Comparison of ENCODE assay signal across 26 mouse cellular contexts in the genomic region with DNA sequence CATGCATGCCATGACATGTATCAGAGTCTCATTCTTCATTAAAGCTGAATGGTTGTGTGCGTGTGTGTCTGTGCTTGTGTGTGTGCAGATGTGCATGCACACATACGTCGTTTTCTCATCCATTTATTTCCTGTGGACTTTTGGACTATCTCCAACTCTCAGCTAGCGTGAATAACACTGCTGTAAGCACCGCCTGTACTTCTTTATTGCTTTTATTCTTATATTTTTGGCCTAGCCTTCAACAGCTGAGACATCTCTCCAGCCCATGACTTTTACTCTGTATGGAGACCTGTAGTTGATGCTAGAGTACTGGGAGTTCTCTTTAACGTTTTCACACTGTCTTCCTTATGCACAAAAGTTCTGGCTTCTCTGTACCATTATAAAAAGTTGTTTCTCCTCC.
A peak's percentile ranks its signal among the peaks of the same experiment; 100 is the strongest.
DNase-seq lines count a peak whose midpoint lies in the region; ATAC-seq and TF ChIP-seq lines count a peak whose summit lies in the region.
"Had no signal": no experiment of that assay in that cellular context is flagged by ENCODE, and none has a peak within 500 bp of the region (broad histone marks: within the 10 kb centered on the region; RNA-seq: fewer than 3 reads in every experiment).

No protein-coding gene starts in this region.

- no peaks in the 10 kb centered on the region for H3K36me3 ChIP-seq in forebrain, embryonic 14.5 days (ENCODE audit: control insufficient read depth, insufficient read depth, low read length)
- no peaks in the 10 kb centered on the region for H3K36me3 ChIP-seq in forebrain, embryonic 11.5 days (ENCODE audit: control insufficient read depth, insufficient read depth, low read length)
- no peaks in the 10 kb centered on the region for H3K36me3 ChIP-seq in heart, embryonic 14.5 days (ENCODE audit: control insufficient read depth, insufficient read depth, low read length)
- H3K36me3 ChIP-seq in kidney, embryonic 15.5 days, result no peaks in the 10 kb centered on the region
- H3K36me3 ChIP-seq in midbrain, postnatal 0 days (ENCODE audit: insufficient read depth, low read length), result no peaks in the 10 kb centered on the region
- no peaks in the 10 kb centered on the region for H3K36me3 ChIP-seq in midbrain, embryonic 11.5 days (ENCODE audit: control insufficient read depth, insufficient read depth, low read length)
- H3K36me3 ChIP-seq: forebrain, embryonic 12.5 days; limb, embryonic 10.5 days; limb, embryonic 15.5 days; liver, embryonic 13.5 days; midbrain, embryonic 12.5 days; neural tube, embryonic 13.5 days had no signal

- DNase-seq in forebrain, embryonic 14.5 days (ENCODE audit: low spot score), result peak; percentile 11
- DNase-seq in forebrain, embryonic 11.5 days (ENCODE audit: low spot score), result no peak
- DNase-seq in heart, adult 11 months, result no peak
- DNase-seq in kidney, postnatal 36 days, result no peak
- peak; percentile 10 for DNase-seq in midbrain, postnatal 0 days (ENCODE audit: low spot score)
- no peak for DNase-seq in midbrain, embryonic 11.5 days (ENCODE audit: low spot score, missing footprints)
- DNase-seq: adrenal gland, adult 2 months; adrenal gland, postnatal 36 days; cerebellum, adult 2 months; cerebellum, postnatal 14 days; kidney, postnatal 4 days; liver, embryonic 13.5 days; lung, adult 2 months; right cerebral cortex, postnatal 4 days; thymus, postnatal 4 days had no signal

- no peak for ATAC-seq in forebrain, embryonic 14.5 days
- no peak for ATAC-seq in forebrain, embryonic 11.5 days (replicated peaks; ENCODE audit: low FRiP score)
- no peak for ATAC-seq in heart, embryonic 14.5 days (ENCODE audit: insufficient number of reproducible peaks, insufficient read depth, low FRiP score, low read depth)
- ATAC-seq in kidney, embryonic 15.5 days (replicated peaks; ENCODE audit: low FRiP score), result 0 out of 2 replicates have a peak, but pooled peaks have one; percentile 52
- ATAC-seq in midbrain, postnatal 0 days (ENCODE audit: low FRiP score), result no peak
- no peak for ATAC-seq in midbrain, embryonic 11.5 days (ENCODE audit: low FRiP score)
- ATAC-seq: activated CD4-positive, CD25-positive, alpha-beta regulatory T cell, adult 4 months; hindbrain, embryonic 16.5 days had no signal

- no peaks in the 10 kb centered on the region for H3K27me3 ChIP-seq in forebrain, embryonic 14.5 days (replicated peaks; ENCODE audit: control insufficient read depth, insufficient read depth, low read length)
- no peaks in the 10 kb centered on the region for H3K27me3 ChIP-seq in forebrain, embryonic 11.5 days (ENCODE audit: control insufficient read depth, insufficient read depth, low read length)
- H3K27me3 ChIP-seq in heart, embryonic 14.5 days (ENCODE audit: control insufficient read depth, insufficient read depth, low read length), result no peaks in the 10 kb centered on the region
- H3K27me3 ChIP-seq in kidney, embryonic 15.5 days, result no peaks in the 10 kb centered on the region
- H3K27me3 ChIP-seq in midbrain, postnatal 0 days (ENCODE audit: insufficient read depth, low read length), result no peaks in the 10 kb centered on the region
- no peaks in the 10 kb centered on the region for H3K27me3 ChIP-seq in midbrain, embryonic 11.5 days (ENCODE audit: control insufficient read depth, insufficient read depth, low read length)
- H3K27me3 ChIP-seq: CH12.LX; forebrain, embryonic 12.5 days; limb, embryonic 15.5 days; liver, embryonic 13.5 days; midbrain, embryonic 12.5 days; neural tube, embryonic 13.5 days had no signal

- H3K4me3 ChIP-seq in forebrain, embryonic 14.5 days (ENCODE audit: low read depth, low read length), result no peak overlapping the region
- H3K4me3 ChIP-seq in forebrain, embryonic 11.5 days (ENCODE audit: low read depth, low read length), result no peak overlapping the region
- no peak overlapping the region for H3K4me3 ChIP-seq in heart, embryonic 14.5 days (ENCODE audit: control insufficient read depth in 1 of 2, insufficient read depth in 1 of 2, low read depth in 1 of 2, low read length in 2 of 2)
- no peak overlapping the region for H3K4me3 ChIP-seq in kidney, embryonic 15.5 days (replicated peaks)
- no peak overlapping the region for H3K4me3 ChIP-seq in midbrain, postnatal 0 days (ENCODE audit: low read depth, low read length)
- no peak overlapping the region for H3K4me3 ChIP-seq in midbrain, embryonic 11.5 days (ENCODE audit: low read depth, low read length)
- H3K4me3 ChIP-seq: erythroblast, embryonic 14.5 days; forebrain, embryonic 12.5 days; limb, embryonic 10.5 days; limb, embryonic 15.5 days; liver, embryonic 13.5 days; midbrain, embryonic 12.5 days; neural tube, embryonic 13.5 days had no signal

- 52% methylated on average over 6 of the region's 6 CpGs for WGBS in forebrain, embryonic 14.5 days
- WGBS in forebrain, embryonic 11.5 days, result 82% methylated on average over 6 of the region's 6 CpGs
- WGBS in heart, embryonic 14.5 days, result 51% methylated on average over 6 of the region's 6 CpGs
- WGBS in kidney, embryonic 15.5 days, result 53% methylated on average over 6 of the region's 6 CpGs
- 86% methylated on average over 6 of the region's 6 CpGs for WGBS in midbrain, postnatal 0 days
- WGBS in midbrain, embryonic 11.5 days, result 84% methylated on average over 6 of the region's 6 CpGs

- no peak overlapping the region for H3K9ac ChIP-seq in forebrain, embryonic 14.5 days (ENCODE audit: low read length)
- no peak overlapping the region for H3K9ac ChIP-seq in forebrain, embryonic 11.5 days (ENCODE audit: low read length)
- H3K9ac ChIP-seq in heart, embryonic 14.5 days (ENCODE audit: low read length), result no peak overlapping the region
- H3K9ac ChIP-seq in kidney, embryonic 15.5 days, result no peak overlapping the region
- H3K9ac ChIP-seq in midbrain, postnatal 0 days (replicated peaks; ENCODE audit: low read length, poor library complexity, severe bottlenecking), result no peak overlapping the region
- no peak overlapping the region for H3K9ac ChIP-seq in midbrain, embryonic 11.5 days (ENCODE audit: low read length)
- H3K9ac ChIP-seq: forebrain, embryonic 12.5 days; limb, embryonic 15.5 days; liver, embryonic 13.5 days; midbrain, embryonic 12.5 days; neural tube, embryonic 13.5 days had no signal

- no peak overlapping the region for H3K4me2 ChIP-seq in forebrain, embryonic 14.5 days (ENCODE audit: low read length)
- no peak overlapping the region for H3K4me2 ChIP-seq in forebrain, embryonic 11.5 days (ENCODE audit: low read depth, low read length, severe bottlenecking)
- H3K4me2 ChIP-seq in heart, embryonic 14.5 days (ENCODE audit: low read length), result peak overlapping the region; percentile 38; the same call in 1 of the 2 replicates
- H3K4me2 ChIP-seq in kidney, embryonic 15.5 days, result no peak overlapping the region
- H3K4me2 ChIP-seq in midbrain, postnatal 0 days (ENCODE audit: low read depth, low read length, poor library complexity, severe bottlenecking), result no peak overlapping the region
- H3K4me2 ChIP-seq in midbrain, embryonic 11.5 days, result no peak overlapping the region
- H3K4me2 ChIP-seq: forebrain, embryonic 12.5 days; limb, embryonic 15.5 days; liver, embryonic 13.5 days; midbrain, embryonic 12.5 days; neural tube, embryonic 13.5 days had no signal

- no peak overlapping the region for H3K27ac ChIP-seq in forebrain, embryonic 14.5 days (ENCODE audit: low read depth, low read length)
- no peak overlapping the region for H3K27ac ChIP-seq in forebrain, embryonic 11.5 days (ENCODE audit: low read depth, low read length)
- peak overlapping the region; percentile 66 to 72 for H3K27ac ChIP-seq in heart, embryonic 14.5 days (replicated peaks in 1 of 2; ENCODE audit: control insufficient read depth in 1 of 2, insufficient read depth in 1 of 2, low read depth in 2 of 2, low read length in 2 of 2)
- H3K27ac ChIP-seq in kidney, embryonic 15.5 days, result no peak overlapping the region
- H3K27ac ChIP-seq in midbrain, postnatal 0 days (ENCODE audit: low read depth, low read length), result no peak overlapping the region
- H3K27ac ChIP-seq in midbrain, embryonic 11.5 days (ENCODE audit: low read depth, low read length), result no peak overlapping the region
- H3K27ac ChIP-seq: forebrain, embryonic 12.5 days; limb, embryonic 10.5 days; limb, embryonic 15.5 days; liver, embryonic 13.5 days; midbrain, embryonic 12.5 days; neural tube, embryonic 13.5 days had no signal

- no peaks in the 10 kb centered on the region for H3K9me3 ChIP-seq in forebrain, embryonic 14.5 days (replicated peaks; ENCODE audit: control insufficient read depth, low read length)
- no peaks in the 10 kb centered on the region for H3K9me3 ChIP-seq in forebrain, embryonic 11.5 days (ENCODE audit: control insufficient read depth, low read length)
- no peaks in the 10 kb centered on the region for H3K9me3 ChIP-seq in heart, embryonic 14.5 days (ENCODE audit: control insufficient read depth, low read length)
- H3K9me3 ChIP-seq in kidney, embryonic 15.5 days (replicated peaks), result no peaks in the 10 kb centered on the region
- H3K9me3 ChIP-seq in midbrain, postnatal 0 days (ENCODE audit: low read length), result no peaks in the 10 kb centered on the region
- H3K9me3 ChIP-seq in midbrain, embryonic 11.5 days (ENCODE audit: control insufficient read depth, low read length), result no peaks in the 10 kb centered on the region
- H3K9me3 ChIP-seq: forebrain, embryonic 12.5 days; limb, embryonic 10.5 days; limb, embryonic 15.5 days; liver, embryonic 13.5 days; midbrain, embryonic 12.5 days; neural tube, embryonic 13.5 days had no signal

- no peak for TF ChIP-seq CTCF in midbrain, postnatal 0 days (IDR thresholded peaks at IDR 0.05)

- H3K4me1 ChIP-seq in forebrain, embryonic 14.5 days (ENCODE audit: control insufficient read depth, insufficient read depth, low read length), result no peaks in the 10 kb centered on the region
- no peaks in the 10 kb centered on the region for H3K4me1 ChIP-seq in forebrain, embryonic 11.5 days (replicated peaks; ENCODE audit: control insufficient read depth, insufficient read depth, low read length)
- H3K4me1 ChIP-seq in heart, embryonic 14.5 days (ENCODE audit: control insufficient read depth in 2 of 2, insufficient read depth in 2 of 2, low read length in 2 of 2), result peaks cover 9 to 24% of the 10 kb centered on the region in 2 experiments
- H3K4me1 ChIP-seq in kidney, embryonic 15.5 days, result no peaks in the 10 kb centered on the region
- H3K4me1 ChIP-seq in midbrain, postnatal 0 days (ENCODE audit: insufficient read depth, low read length), result no peaks in the 10 kb centered on the region
- no peaks in the 10 kb centered on the region for H3K4me1 ChIP-seq in midbrain, embryonic 11.5 days (ENCODE audit: control insufficient read depth, insufficient read depth, low read length)
- H3K4me1 ChIP-seq: forebrain, embryonic 12.5 days; limb, embryonic 10.5 days; liver, embryonic 13.5 days; midbrain, embryonic 12.5 days; neural tube, embryonic 13.5 days had no signal

Comparison
In these comparisons a context has a peak if more than half of its experiments do, and no peak if none do; other contexts are left out.
1. DNase-seq: peak in forebrain, embryonic 14.5 days (single experiment) and midbrain, postnatal 0 days (single experiment); none in forebrain, embryonic 11.5 days (single experiment), heart, adult 11 months (single experiment), kidney, postnatal 36 days (0 of 2) and midbrain, embryonic 11.5 days (single experiment).
2. H3K27ac ChIP-seq: peak in heart, embryonic 14.5 days (2 of 2); none in forebrain, embryonic 14.5 days (single experiment), forebrain, embryonic 11.5 days (single experiment), kidney, embryonic 15.5 days (single experiment), midbrain, postnatal 0 days (single experiment) and midbrain, embryonic 11.5 days (single experiment).